Mouse (Mus musculus): ENCODE measurements around the gene Fstl5.

GRCm38 (mm10) chr3:76051124-76051523 lies 22.9 kb upstream of the Fstl5 start:
- TF ChIP-seq POLR2A (IDR thresholded peaks at IDR 0.05; ENCODE audit: extremely low read depth, insufficient read depth, low read length), result no peak
- TF ChIP-seq CTCF (IDR thresholded peaks at IDR 0.05; ENCODE audit: extremely low read depth, insufficient read depth, low read length), result no peak

Measured in cortical plate, adult 2 months (tissue).